Mouse (Mus musculus): Measurements from ENCODE around the gene Kcnab1. TPM values are rescaled to one million over a fixed set of nuclear protein-coding genes. Genes with fewer than 3 reads are reported as not detected.

The Kcnab1 gene
- total and polyA plus RNA-seq, 2 experiments from 2014 or later = 0.19 to 1.00 TPM

DNA sequence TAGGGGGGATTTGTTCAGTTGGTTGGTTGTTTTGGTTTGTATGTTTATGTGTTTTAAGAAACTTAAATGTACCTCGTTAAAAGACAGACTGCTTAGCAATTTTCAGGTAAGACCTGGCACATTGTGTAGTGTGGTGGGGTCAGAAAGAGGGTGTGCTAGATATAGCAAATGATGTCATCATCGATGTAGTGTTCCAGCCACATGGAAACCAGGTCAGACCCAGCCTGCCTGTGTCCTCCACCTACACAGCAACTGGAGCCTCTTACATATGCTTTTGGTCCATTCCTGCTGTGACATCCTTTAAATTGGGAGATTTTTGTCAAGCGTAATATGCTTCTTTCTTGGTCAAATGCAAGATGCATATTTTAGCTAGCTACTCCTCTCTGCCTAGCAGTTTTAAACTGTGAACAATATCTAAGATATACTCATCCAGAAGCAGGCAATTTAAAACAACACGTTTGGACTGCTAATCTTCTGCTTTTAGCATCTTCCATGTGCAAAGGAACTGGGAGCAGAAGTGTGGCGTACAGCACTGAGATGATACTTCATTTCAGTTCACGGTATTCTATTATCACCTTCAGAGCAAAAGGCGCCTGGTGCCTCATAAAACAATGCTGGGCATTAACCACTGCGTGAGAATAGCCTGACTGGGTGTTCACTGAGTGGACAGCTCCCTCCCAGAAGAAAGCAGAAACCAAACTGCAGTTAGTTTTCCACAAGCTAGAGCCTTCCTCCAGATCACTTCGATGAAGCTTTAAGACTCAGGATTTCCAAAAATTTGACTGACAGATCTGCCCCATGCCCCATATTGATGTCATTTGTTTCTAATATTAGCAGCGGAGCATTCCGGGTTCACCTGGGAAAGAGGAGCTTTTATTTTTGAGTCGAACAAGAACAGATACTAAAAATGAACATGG lies 153.6 kb downstream of the Kcnab1 start:
- Histone ChIP-seq H3K27me3 (ENCODE audit: control insufficient read depth, insufficient read depth, low read length) (no peaks in the 10 kb centered on the region), H3K4me3 (ENCODE audit: low read depth, low read length) (no peak overlapping the region), H3K27ac (ENCODE audit: low read depth) (no peak overlapping the region), H3K9me3 (replicated peaks; ENCODE audit: control insufficient read depth, low read length) (no peaks in the 10 kb centered on the region), H3K4me2 (ENCODE audit: low read depth, low read length) (peak overlapping the region; percentile 14; the same call in 1 of the 2 replicates), H3K4me1 (ENCODE audit: control insufficient read depth, insufficient read depth) (no peaks in the 10 kb centered on the region), H3K9ac (replicated peaks; ENCODE audit: low read depth, low read length) (no peak overlapping the region), H3K36me3 (replicated peaks; ENCODE audit: control insufficient read depth, insufficient read depth, low read length) (no peaks in the 10 kb centered on the region)
- ATAC-seq (ENCODE audit: insufficient read depth, low read depth) (no peak), DNase-seq (ENCODE audit: low spot score) (no peak)
- TF ChIP-seq CTCF (IDR thresholded peaks at IDR 0.05; ENCODE audit: low read depth) (no peak), EP300 (IDR thresholded peaks at IDR 0.05; ENCODE audit: low read depth) (no peak)
- WGBS = 44% methylated on average over 12 of the region's 12 CpGs

DNA sequence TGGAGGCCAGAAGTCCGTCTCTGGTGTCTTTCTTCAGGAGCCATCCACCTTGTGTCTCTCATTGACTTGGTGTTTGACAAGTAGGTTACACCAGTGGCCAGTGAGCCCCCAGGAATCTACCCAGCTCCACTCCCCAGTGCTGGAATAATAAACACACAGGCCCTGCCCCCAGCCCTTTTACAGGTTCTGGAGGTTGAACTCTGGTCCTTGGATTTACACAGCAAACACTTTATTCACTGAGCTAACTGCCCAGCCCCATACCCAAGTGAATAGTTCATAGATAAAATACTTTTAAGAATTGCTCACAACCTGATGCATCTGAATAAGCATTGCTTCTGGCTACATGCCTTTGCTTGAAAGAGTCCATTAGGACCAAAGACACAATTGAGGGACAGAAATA lies 164.1 kb downstream of the Kcnab1 start:
- Histone ChIP-seq H3K4me3 (ENCODE audit: low read depth, low read length) (no peak overlapping the region), H3K9me3 (replicated peaks; ENCODE audit: control insufficient read depth, low read length) (no peaks in the 10 kb centered on the region), H3K27ac (ENCODE audit: low read depth) (no peak overlapping the region), H3K9ac (replicated peaks; ENCODE audit: low read depth, low read length) (no peak overlapping the region), H3K4me1 (ENCODE audit: control insufficient read depth, insufficient read depth) (no peaks in the 10 kb centered on the region), H3K4me2 (ENCODE audit: low read depth, low read length) (no peak overlapping the region), H3K36me3 (replicated peaks; ENCODE audit: control insufficient read depth, insufficient read depth, low read length) (no peaks in the 10 kb centered on the region), H3K27me3 (ENCODE audit: control insufficient read depth, insufficient read depth, low read length) (no peaks in the 10 kb centered on the region)
- DNase-seq (ENCODE audit: low spot score) (no peak), ATAC-seq (ENCODE audit: insufficient read depth, low read depth) (no peak)
- 84% methylated on average over 1 of the region's 1 CpGs for WGBS
- TF ChIP-seq EP300 (IDR thresholded peaks at IDR 0.05; ENCODE audit: low read depth) (no peak), CTCF (IDR thresholded peaks at IDR 0.05; ENCODE audit: low read depth) (no peak)

- 84% methylated on average over 10 of the region's 10 CpGs for WGBS
- H3K9ac ChIP-seq (replicated peaks; ENCODE audit: low read depth, low read length) = no peak overlapping the region
Observed at GRCm38 (mm10) chr3:65277777-65278176, 168.6 kb downstream of the Kcnab1 start.

GRCm38 (mm10) chr3:65283366-65283765 lies 174.2 kb downstream of the Kcnab1 start:
- TF ChIP-seq CTCF (IDR thresholded peaks at IDR 0.05; ENCODE audit: low read depth) = no peak
- no peak for TF ChIP-seq EP300 (IDR thresholded peaks at IDR 0.05; ENCODE audit: low read depth)
- Histone ChIP-seq H3K9me3 (replicated peaks; ENCODE audit: control insufficient read depth, low read length) (0 out of 2 replicates have a peak, but pooled peaks cover 7% of the 10 kb centered on the region), H3K4me3 (ENCODE audit: low read depth, low read length) (no peak overlapping the region), H3K9ac (replicated peaks; ENCODE audit: low read depth, low read length) (no peak overlapping the region), H3K27ac (ENCODE audit: low read depth) (no peak overlapping the region), H3K4me2 (ENCODE audit: low read depth, low read length) (no peak overlapping the region), H3K27me3 (ENCODE audit: control insufficient read depth, insufficient read depth, low read length) (no peaks in the 10 kb centered on the region), H3K36me3 (replicated peaks; ENCODE audit: control insufficient read depth, insufficient read depth, low read length) (no peaks in the 10 kb centered on the region), H3K4me1 (ENCODE audit: control insufficient read depth, insufficient read depth) (no peaks in the 10 kb centered on the region)
- ATAC-seq (ENCODE audit: insufficient read depth, low read depth) (no peak), DNase-seq (ENCODE audit: low spot score) (no peak)
- WGBS = 76% methylated on average over 2 of the region's 2 CpGs

More at GRCm38 (mm10) chr3:65277777-65278176, 168.6 kb downstream of the Kcnab1 start:
- H3K36me3 ChIP-seq (replicated peaks; ENCODE audit: control insufficient read depth, insufficient read depth, low read length) = no peaks in the 10 kb centered on the region
- no peaks in the 10 kb centered on the region for H3K27me3 ChIP-seq (ENCODE audit: control insufficient read depth, insufficient read depth, low read length)
- TF ChIP-seq EP300 (IDR thresholded peaks at IDR 0.05; ENCODE audit: low read depth) (no peak), CTCF (IDR thresholded peaks at IDR 0.05; ENCODE audit: low read depth) (no peak)
- no peak overlapping the region for H3K4me2 ChIP-seq (ENCODE audit: low read depth, low read length)
- no peaks in the 10 kb centered on the region for H3K4me1 ChIP-seq (ENCODE audit: control insufficient read depth, insufficient read depth)
- H3K9me3 ChIP-seq (replicated peaks; ENCODE audit: control insufficient read depth, low read length) = no peaks in the 10 kb centered on the region
- DNase-seq (ENCODE audit: low spot score) (no peak), ATAC-seq (ENCODE audit: insufficient read depth, low read depth) (no peak)
- H3K27ac ChIP-seq (ENCODE audit: low read depth) = no peak overlapping the region
- no peak overlapping the region for H3K4me3 ChIP-seq (ENCODE audit: low read depth, low read length)

DNA sequence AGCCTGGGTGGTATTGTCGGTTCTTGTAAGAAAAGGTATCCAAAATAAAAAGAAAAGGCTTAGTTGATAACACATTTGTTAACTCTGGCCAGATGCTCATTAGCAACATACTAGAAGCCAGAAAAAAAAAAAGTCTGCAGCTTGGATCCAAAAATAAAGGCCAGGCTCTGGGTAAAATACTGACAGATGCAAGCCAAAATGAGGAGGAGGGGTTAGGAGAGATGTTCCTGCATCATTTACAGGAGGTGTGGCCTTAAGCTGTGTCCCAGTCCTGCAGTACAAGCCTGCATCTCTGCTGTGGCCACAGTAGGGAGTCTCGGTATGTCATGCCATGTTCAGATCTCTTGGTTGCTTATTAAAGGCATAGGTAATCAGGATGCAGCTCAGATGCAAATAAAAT lies 179.8 kb downstream of the Kcnab1 start:
- Histone ChIP-seq H3K4me1 (ENCODE audit: control insufficient read depth, insufficient read depth) (no peaks in the 10 kb centered on the region), H3K36me3 (replicated peaks; ENCODE audit: control insufficient read depth, insufficient read depth, low read length) (no peaks in the 10 kb centered on the region), H3K9me3 (replicated peaks; ENCODE audit: control insufficient read depth, low read length) (0 out of 2 replicates have a peak, but pooled peaks cover 7% of the 10 kb centered on the region), H3K4me3 (ENCODE audit: low read depth, low read length) (no peak overlapping the region), H3K4me2 (ENCODE audit: low read depth, low read length) (no peak overlapping the region), H3K9ac (replicated peaks; ENCODE audit: low read depth, low read length) (no peak overlapping the region), H3K27ac (ENCODE audit: low read depth) (no peak overlapping the region), H3K27me3 (ENCODE audit: control insufficient read depth, insufficient read depth, low read length) (no peaks in the 10 kb centered on the region)
- ATAC-seq (ENCODE audit: insufficient read depth, low read depth) (no peak), DNase-seq (ENCODE audit: low spot score) (no peak)
- WGBS = 62% methylated on average over 2 of the region's 2 CpGs
- TF ChIP-seq CTCF (IDR thresholded peaks at IDR 0.05; ENCODE audit: low read depth) (no peak), EP300 (IDR thresholded peaks at IDR 0.05; ENCODE audit: low read depth) (no peak)
